Mouse (Mus musculus) 3T3-L1 (cell line): ENCODE data around the gene Hap1.
"Not testable (repeated sequence)": the region's sequence is repeated elsewhere in the genome, so short reads cannot be mapped to it uniquely, and the experiment has no call there.

Experiments used
- DNase-seq: peaks from one replicate; pipeline ENCODE4 v3.0.0-alpha.2; 2015; ENCODE audit warnings: low read depth, low spot score

Hap1 gene

GRCm38 (mm10) chr11:100355151-100355951, 577 bp downstream of the Hap1 start:
- no peak for DNase-seq

- DNase-seq = peak; percentile 51
Observed at GRCm38 (mm10) chr11:100352076-100352857, 3.7 kb downstream of the Hap1 start.

- no peak for DNase-seq
Observed at GRCm38 (mm10) chr11:100344269-100344668, 11.7 kb downstream of the Hap1 start.

GRCm38 (mm10) chr11:100335731-100336130, 20.2 kb downstream of the Hap1 start:
- DNase-seq = peak; percentile 68

GRCm38 (mm10) chr11:100333944-100334457, 21.9 kb downstream of the Hap1 start, which contains the start of gene Gast:
Gene Gast, plus strand, starts transcription at chr11:100334407.
- no peak for DNase-seq

- no peak for DNase-seq
Observed at GRCm38 (mm10) chr11:100332766-100333515, 23.0 kb downstream of the Hap1 start.

- not testable (repeated sequence) for DNase-seq
Observed at GRCm38 (mm10) chr11:100330816-100331375, 25.0 kb downstream of the Hap1 start.

GRCm38 (mm10) chr11:100330235-100330634, 25.7 kb downstream of the Hap1 start:
- DNase-seq = no peak

GRCm38 (mm10) chr11:100327761-100328160, 28.2 kb downstream of the Hap1 start:
- DNase-seq = peak; percentile 36

- no peak for DNase-seq
Observed at GRCm38 (mm10) chr11:100327316-100327715, 28.6 kb downstream of the Hap1 start.

GRCm38 (mm10) chr11:100325062-100325629, 30.8 kb downstream of the Hap1 start:
- DNase-seq = no peak

GRCm38 (mm10) chr11:100323578-100323977, 32.4 kb downstream of the Hap1 start:
- DNase-seq = peak; percentile 90

GRCm38 (mm10) chr11:100322591-100323258, 33.2 kb downstream of the Hap1 start:
- DNase-seq = peak; percentile 52

- DNase-seq = peak; percentile 45
Observed at GRCm38 (mm10) chr11:100321479-100322305, 34.2 kb downstream of the Hap1 start.

- DNase-seq = peak; percentile 25
Observed at GRCm38 (mm10) chr11:100320701-100321410, 35.1 kb downstream of the Hap1 start.

GRCm38 (mm10) chr11:100320172-100320630, 35.7 kb downstream of the Hap1 start:
- peak; percentile 98 for DNase-seq

GRCm38 (mm10) chr11:100319492-100320171, 36.3 kb downstream of the Hap1 start, which contains the start of gene Eif1:
Gene Eif1, plus strand, starts transcription at chr11:100319885.
- peak; percentile 100 for DNase-seq
